Mouse (Mus musculus): Measurements from ENCODE around the gene Vav2. TPM values are rescaled to one million over a fixed set of nuclear protein-coding genes. Genes with fewer than 3 reads are reported as not detected.

Gene Vav2
- total RNA-seq, 2 experiments from 2014 or later: 0.77 to 1.7 TPM

DNA sequence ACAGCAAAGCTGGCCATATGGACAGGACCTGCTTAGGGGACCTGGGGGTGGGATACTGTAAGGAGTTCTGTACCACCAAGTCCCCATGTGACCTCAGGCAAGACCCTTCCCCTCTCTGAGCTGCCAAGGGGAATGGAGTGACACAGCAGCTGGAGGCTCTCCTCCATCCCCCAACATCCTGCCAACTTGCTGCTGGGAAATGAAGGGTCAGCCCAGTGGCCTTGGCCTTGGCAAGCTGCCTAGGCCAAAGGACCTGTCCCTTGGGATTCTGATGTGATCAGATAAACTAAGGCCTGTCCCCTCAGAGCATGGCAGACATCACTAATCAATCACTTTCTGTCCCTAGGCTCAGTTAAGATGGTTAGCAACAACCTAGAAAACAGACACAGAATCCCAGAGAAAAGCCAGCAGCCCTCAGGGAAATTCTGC is 98.2 kb downstream of the Vav2 start:
- no peak for ATAC-seq (replicated peaks; ENCODE audit: low FRiP score, poor library complexity, severe bottlenecking)

DNA sequence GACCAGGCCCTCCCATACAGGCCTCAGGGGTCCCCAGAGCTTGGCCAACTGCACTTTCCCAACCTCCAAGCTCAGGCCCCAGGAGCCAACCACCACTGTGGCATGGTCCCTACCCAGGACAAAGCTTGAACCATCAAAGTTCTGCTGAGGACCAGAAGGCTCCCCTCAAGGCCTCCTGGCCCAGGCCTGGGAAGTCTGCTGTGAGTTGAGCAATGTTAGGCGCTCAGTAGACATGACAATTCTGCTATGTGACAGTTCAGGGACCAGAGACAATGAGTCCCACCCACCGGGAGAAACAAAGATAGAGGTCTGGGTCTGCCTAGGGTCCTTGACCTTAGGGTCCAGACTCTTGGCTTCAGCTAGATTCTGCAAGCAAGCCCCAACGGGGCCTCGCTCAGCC is 98.9 kb downstream of the Vav2 start:
- ATAC-seq (replicated peaks; ENCODE audit: low FRiP score, poor library complexity, severe bottlenecking): no peak

GRCm38 (mm10) chr2:27327076-27327475 is 99.8 kb downstream of the Vav2 start:
- no peak for ATAC-seq (replicated peaks; ENCODE audit: low FRiP score, poor library complexity, severe bottlenecking)

GRCm38 (mm10) chr2:27326357-27326756 is 100.5 kb downstream of the Vav2 start:
- ATAC-seq (replicated peaks; ENCODE audit: low FRiP score, poor library complexity, severe bottlenecking): no peak

- ATAC-seq (replicated peaks; ENCODE audit: low FRiP score, poor library complexity, severe bottlenecking): no peak
Measured at GRCm38 (mm10) chr2:27324690-27325089, 102.1 kb downstream of the Vav2 start.

- no peak for ATAC-seq (replicated peaks; ENCODE audit: low FRiP score, poor library complexity, severe bottlenecking)
Measured at GRCm38 (mm10) chr2:27321431-27321875, 105.4 kb downstream of the Vav2 start.

- no peak for ATAC-seq (replicated peaks; ENCODE audit: low FRiP score, poor library complexity, severe bottlenecking)
Measured at GRCm38 (mm10) chr2:27320820-27321219, 106.0 kb downstream of the Vav2 start.

DNA sequence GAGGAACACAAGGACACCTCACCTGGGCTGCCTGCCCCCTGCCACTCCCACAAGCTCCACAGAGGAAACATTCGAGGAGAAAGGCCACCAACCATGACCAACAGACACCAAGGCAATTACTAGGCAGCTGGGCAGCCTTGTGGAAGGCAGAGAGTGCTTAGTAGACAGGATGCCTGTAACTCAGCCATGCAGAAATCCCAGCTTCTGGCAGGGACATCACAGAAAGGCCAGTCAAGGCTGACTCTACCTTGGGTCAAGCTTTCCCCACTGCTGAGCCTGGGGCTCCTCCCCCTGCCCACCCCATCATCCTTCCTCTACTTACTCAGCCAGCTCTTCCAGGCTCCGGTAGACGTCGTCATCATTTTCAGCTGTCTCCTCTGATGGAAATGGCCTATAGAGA is 108.2 kb downstream of the Vav2 start:
- no peak for ATAC-seq (replicated peaks; ENCODE audit: low FRiP score, poor library complexity, severe bottlenecking)

DNA sequence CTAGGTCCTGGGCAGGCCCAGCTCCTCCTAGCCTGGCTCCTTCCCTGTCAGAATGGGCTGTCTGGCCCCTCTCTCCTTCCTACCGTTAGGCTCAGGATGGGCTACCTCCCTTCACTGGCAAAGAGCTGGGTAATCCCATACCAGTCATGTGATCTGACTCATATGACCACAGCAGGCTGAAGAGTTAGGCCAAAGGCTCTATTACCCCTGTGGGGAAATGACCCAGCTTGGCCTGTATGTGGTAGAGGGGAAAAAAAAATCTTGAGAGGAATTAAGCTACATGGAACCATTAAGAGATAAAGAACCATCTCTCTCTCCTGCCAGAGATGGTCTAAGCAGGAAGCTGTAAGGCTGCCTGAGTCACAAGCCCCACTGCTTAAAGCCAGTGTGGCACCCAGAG is 108.6 kb downstream of the Vav2 start:
- no peak for ATAC-seq (replicated peaks; ENCODE audit: low FRiP score, poor library complexity, severe bottlenecking)

- no peak for ATAC-seq (replicated peaks; ENCODE audit: low FRiP score, poor library complexity, severe bottlenecking)
Measured at GRCm38 (mm10) chr2:27316167-27316566, 110.7 kb downstream of the Vav2 start.

DNA sequence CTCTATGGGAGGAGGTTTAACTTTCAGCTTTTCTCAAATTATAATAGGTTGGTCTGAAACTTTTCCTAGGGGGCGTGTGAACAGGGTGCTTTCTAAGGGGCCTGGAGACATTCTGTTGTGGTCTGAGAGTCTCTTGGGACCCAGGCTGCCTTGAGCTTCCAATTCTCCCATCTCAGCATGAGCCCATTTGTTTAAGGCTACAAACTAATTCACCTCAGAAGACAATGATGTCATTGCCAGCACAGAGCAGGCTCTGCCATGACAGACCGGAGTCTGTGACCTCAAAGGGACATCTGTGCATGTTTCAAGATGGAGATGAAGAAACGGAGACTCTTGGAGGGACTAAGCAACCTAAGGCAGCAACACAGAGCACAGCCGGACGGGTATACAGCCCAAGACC is 112.6 kb downstream of the Vav2 start:
- no peak for ATAC-seq (replicated peaks; ENCODE audit: low FRiP score, poor library complexity, severe bottlenecking)

- ATAC-seq (replicated peaks; ENCODE audit: low FRiP score, poor library complexity, severe bottlenecking): no peak
Measured at GRCm38 (mm10) chr2:27312500-27312899, 114.3 kb downstream of the Vav2 start.

DNA sequence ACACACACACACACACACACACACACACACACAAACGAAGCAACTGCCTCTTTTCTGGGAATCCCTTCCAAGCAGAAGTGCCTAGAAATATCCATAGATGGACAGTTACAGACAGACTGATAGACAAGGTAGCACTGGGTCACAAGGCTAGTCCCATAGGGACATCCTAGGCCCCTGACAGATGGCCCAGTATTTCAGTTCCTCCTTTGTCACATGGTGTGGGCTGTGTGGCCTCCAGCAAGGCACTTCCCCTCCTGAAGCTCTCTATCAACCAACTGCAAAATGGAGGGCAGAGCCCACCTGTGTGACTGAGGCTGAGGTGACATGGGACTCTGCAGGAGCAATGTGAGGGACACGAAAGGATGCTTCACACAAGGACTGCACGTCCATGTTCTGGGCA is 115.2 kb downstream of the Vav2 start:
- ATAC-seq (replicated peaks; ENCODE audit: low FRiP score, poor library complexity, severe bottlenecking): no peak

DNA sequence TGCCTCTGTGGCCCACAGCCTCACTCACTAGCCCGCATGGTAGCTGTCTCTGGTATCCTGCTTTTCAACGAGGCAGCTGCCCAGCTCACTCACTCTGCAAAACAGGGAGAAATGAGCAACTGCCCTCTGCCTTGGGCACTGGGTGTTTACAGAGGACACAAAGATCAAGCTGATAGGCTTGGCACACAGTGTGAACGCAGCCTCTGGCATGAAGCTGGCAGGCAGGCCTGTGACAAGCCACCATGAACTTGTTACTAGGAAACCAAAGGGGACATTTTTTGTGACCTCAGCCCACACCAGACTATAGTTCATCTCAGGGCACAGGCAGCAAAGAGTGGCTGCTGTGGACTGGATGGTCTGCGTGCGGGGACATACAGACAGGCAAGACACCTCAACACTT is 115.9 kb downstream of the Vav2 start:
- no peak for ATAC-seq (replicated peaks; ENCODE audit: low FRiP score, poor library complexity, severe bottlenecking)

DNA sequence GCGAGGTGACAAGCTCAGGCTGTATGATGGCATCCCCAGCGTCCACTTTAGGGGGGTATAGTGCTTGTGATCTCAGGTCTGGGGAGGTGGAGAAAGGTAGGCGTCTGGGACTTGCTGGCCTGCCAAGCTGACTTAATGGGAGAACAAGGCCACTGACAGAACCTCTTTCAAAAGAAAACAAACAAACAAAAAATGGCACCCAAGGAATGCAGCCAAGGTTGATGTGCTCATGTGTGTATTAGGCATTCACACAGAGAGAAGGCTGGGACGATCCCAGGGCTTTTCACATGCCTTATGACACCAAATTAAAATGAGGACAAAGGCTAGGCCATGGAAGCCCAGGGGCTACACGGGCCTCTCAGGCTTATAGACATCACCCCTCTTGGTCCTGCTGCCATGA is 116.6 kb downstream of the Vav2 start:
- ATAC-seq (replicated peaks; ENCODE audit: low FRiP score, poor library complexity, severe bottlenecking): no peak

DNA sequence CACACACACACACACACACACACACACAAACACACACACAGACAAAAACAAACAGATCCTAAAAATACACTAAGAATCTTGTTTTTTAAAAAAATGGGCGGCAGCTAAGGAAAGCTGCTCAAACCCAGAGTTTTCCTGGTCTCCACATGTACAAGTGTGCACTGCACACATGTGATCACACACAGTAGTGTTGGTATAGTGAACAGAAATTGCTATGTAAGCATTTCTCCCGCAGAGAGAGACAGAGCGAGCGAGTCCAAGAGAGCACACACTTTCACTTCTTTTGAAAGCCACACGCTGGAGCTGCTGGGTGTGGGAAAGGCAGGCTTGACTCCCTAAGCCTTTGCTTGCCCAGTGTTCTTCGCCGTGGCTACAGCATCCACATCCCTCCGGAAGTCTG is 120.2 kb downstream of the Vav2 start:
- ATAC-seq (replicated peaks; ENCODE audit: low FRiP score, poor library complexity, severe bottlenecking): no peak

- ATAC-seq (replicated peaks; ENCODE audit: low FRiP score, poor library complexity, severe bottlenecking): no peak
Measured at GRCm38 (mm10) chr2:27304741-27305140, 122.1 kb downstream of the Vav2 start.

DNA sequence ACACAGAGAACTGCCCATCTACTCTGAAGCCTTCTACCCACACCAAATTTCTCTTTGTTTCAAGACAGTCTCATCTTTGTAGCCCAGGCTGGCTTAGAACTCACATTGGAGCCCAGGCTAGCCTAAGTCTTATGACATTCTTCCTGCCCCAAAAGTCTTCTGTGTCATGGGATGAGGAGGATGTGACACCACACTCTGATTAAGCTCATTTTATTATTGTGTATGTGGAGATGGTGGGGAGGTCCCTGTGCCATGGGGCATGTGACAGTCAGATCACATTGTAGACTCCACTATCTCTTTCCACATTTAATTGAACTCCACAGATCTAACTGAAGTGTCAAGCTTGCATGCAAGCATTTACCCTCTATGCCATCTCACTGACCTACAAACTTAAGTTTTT is 122.8 kb downstream of the Vav2 start:
- no peak for ATAC-seq (replicated peaks; ENCODE audit: low FRiP score, poor library complexity, severe bottlenecking)

DNA sequence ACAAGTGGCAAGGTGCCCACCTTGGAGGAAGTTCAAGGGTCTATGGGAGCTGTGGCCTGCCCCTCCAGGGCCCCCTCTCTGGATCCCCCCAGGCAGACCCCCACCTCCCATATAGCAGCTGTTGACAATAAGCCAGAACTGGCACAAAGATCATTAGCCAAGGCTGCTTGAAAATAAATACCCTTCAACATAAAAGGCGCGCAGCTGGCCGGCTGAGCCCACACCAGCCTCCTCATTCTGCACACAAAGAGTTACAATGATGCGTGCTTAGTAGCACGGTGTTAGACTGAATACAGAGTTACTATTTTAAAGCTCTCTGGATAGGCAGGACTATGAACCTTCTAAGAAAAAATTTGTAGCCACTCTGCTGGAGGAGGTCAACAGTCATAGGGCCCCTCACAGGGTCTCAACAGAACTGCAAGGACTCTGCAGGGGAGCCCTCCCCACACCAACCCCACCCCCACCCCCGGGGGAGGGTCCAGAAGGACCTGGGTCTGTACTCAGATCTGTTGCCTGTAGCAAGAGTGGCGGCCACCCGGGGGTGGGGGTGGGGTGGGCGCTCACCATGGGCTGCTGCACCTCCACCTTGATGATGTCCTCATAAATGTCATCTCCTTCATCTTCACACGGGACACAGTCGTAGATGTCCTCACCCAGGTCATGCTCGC is 125.3 kb downstream of the Vav2 start:
- ATAC-seq (replicated peaks; ENCODE audit: low FRiP score, poor library complexity, severe bottlenecking): no peak

- ATAC-seq (replicated peaks; ENCODE audit: low FRiP score, poor library complexity, severe bottlenecking): no peak
Measured at GRCm38 (mm10) chr2:27300725-27301443, 125.9 kb downstream of the Vav2 start.

- no peak for ATAC-seq (replicated peaks; ENCODE audit: low FRiP score, poor library complexity, severe bottlenecking)
Measured at GRCm38 (mm10) chr2:27296656-27297406, 130.0 kb downstream of the Vav2 start.

Data from erythroblast, adult 5-6 weeks (primary cell).